Mouse (Mus musculus) mouse trophoblast stem cell (cell line): ENCODE measurements around the gene Zfp367.

Experiments used
- in situ Hi-C, 2 experiments: fragments of 300-500 bp; cut with MseI, MboI; formaldehyde crosslinking; loops; 2 replicates in 1 of 2; 3 replicates in 1 of 2; pipeline ENCODE4 v1.15.1; 2025

Zfp367 gene

DNA sequence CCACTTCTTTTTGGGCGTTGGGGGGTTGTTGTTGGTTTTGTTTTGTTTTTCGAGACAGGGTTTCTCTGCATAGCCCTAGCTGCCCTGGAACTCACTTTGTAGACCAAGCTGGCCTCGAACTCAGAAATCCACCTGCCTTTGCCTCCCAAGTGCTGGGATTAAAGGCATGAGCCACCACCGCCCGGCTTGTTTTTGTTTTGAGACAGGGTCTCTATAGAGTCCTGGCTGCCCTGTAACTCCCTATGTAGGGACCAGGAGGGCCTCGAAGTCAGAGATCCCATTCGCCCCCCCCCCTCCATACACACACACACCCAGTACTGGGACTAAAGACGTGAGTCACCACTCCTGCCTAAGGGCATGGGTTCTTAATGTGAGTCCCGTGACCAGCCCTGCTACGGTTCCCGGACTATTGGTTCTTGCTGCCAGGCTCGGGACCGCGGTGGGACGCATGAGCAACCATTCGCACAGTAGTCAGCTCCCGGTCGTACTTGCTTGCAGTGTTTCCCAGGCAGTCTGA, 807 bp upstream of the Zfp367 start:
- in situ Hi-C loops: no loop called here

DNA sequence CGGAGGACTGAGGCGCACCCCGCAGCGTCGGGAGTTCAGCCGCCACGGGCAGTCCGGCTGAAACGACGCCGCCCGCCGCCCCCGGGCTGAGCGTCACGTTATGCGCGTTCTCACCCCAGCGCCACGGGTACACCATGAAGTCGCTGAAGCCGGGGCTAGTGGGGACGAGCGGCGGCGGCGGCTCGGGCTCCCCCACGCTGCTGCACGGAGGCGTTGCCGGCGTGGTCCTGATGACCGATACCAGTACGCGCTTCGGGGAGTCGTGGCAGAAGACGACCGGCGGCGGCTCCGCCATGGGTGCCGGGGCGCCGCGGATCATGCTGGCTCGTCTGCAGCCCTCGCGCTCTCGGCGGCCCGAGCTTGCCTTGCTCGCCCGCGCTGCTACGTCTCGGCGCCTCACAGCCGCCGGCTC, 325 bp downstream of the Zfp367 start:
- in situ Hi-C loops: no loop called here

DNA sequence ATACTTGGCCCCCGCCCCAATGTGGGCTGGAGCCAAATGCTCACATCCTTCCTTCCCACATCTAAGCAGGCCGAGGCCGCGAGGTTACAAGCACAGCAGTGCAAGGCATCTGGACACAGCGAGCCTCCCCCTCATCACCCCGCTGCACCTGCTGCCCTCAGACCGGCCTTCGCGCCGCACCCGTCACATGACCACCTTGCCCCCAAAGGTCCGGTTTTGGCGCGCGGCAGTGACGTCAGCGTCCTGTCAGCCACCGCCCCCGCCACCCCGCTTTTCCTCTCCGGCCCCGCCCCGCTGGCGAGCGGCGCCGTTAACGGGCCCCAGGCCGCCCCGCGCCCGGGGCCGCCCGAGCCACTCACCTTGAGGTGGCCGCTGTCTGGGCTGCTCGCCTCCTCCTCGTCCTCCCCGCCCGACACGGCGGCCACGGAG, 747 bp downstream of the Zfp367 start:
- in situ Hi-C loops: no loop called here

DNA sequence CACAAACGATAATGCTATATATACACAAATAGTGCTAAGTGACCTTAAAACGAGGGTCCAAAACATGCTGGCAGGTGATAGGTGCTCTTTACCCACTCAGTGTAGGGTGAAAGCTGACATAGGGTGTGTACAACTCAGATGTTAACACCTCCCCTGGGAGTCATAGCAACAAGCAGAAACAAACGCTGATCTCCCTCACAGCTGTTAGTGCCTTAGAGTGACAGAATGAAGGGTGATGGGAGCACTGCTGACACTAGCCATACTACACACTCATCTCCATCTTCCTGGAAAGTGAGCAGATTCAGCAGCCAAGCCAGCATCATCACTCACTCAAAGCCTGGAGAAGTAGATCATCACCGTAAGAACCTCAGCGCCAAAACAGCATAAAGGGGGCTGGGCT, 2.9 kb downstream of the Zfp367 start:
- in situ Hi-C loops: no loop called here

DNA sequence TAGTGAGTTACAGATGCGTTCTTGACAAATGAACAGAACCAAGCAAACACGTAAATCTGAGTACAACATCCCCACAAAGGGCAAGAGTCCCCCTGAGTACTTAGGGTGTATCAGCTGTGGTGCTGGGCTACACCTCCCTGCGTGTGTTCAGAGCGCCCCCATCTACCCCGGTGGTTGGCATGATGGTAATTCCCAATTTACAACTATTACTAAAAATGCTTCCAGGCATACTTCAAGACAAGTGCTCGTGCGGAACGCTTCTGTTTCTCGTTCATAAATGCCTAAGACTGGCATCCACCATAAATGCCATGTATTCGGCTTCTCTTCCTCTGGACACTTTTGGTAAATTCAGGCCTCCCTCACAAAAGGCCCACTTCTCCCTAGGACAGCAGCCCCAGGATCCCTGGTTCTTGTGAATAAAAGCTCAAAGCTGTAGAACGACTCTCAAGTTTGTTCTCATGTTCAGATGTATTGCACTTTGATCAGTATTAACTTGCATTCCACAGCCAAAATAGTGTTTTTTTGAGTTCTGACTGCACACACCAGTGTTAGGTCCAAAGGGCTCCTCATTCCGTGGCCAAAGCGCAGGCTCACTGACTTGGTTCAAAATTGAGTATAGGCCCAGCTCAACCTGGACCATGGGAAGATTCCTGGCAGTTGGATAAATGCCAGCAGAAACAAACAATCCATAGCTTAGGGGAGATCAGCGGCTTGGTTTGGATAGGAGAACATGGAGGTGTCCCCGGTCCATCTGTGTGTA, 23.2 kb downstream of the Zfp367 start:
- in situ Hi-C loops: no loop called here

DNA sequence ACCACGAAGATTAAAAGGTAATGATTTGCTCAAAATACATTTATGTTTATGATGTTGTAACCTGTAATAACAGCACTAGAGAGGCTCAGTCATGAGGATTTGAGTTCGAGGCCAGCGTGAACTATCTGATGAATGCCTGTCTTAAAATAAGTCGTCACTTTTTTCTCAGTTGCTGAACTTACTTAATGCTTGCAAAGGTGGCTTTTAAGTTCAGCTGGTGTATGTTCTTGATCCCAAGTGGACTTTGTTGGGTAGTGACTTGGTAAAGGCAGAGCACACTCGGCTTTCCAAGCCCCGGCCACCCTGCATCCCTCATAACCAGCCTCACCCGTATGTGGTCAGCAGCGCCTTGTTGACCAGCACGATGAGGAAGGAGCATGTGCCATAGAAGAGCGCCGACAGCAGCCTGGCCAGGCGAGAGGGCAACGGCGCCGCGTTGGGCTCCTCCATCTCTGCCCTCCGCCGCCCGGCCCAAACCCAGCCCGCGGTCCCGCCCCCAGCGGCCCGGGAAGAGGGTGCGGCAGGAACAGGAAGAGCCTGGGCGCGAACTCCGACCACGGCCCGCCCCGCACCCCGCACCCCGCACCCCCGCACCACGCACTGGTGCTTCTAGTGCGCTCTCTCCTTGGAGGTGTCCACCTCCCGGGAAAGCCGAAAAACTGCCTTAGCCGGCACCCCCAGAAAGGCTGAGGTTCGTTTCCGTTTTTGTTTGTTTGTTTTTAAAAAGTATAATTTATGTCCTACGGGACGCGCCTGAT, 24.0 kb downstream of the Zfp367 start, which contains the start of gene Slc35d2:
TSS of gene Slc35d2 (minus strand) at position 511 of the 758 bp plus-strand sequence.
- in situ Hi-C loops: no loop called here

DNA sequence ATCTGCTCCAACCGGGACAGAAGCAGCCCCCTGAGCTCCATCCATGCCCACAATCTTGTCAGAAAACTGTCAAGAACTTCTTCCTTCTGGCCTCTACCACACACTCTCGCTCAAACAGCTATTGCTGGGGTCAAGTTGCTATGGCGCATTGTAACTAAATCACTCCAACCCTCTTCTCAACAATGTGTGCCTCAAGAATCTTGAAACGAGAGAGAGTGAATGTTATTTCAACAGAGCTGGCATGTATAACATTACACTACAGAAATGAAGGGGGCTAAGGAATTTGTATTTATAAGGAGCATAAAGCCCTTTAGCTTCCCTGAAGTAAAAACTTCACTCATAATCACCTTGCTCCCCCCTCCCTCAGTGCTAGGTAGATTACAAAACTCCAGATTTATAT, 26.7 kb downstream of the Zfp367 start:
- in situ Hi-C loops: no loop called here

DNA sequence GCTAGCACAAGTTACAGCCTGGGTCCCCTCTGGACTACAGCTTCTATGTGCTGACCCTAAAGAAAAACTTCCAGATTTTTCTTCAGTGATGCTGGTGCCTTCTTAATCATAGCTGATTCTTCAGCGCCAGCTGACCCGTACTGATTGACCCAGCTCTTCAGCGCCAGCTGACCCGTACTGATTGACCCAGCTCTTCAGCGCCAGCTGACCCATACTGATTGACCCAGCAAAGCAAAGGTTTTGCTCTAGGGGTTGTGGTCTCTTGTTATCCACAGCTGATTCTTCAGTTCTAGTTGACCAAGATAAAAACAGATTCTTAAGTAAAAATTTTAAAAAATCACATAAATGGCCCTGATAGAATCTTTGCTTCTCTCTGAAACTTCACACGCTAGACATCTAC, 28.1 kb downstream of the Zfp367 start:
- in situ Hi-C loops: no loop called here

DNA sequence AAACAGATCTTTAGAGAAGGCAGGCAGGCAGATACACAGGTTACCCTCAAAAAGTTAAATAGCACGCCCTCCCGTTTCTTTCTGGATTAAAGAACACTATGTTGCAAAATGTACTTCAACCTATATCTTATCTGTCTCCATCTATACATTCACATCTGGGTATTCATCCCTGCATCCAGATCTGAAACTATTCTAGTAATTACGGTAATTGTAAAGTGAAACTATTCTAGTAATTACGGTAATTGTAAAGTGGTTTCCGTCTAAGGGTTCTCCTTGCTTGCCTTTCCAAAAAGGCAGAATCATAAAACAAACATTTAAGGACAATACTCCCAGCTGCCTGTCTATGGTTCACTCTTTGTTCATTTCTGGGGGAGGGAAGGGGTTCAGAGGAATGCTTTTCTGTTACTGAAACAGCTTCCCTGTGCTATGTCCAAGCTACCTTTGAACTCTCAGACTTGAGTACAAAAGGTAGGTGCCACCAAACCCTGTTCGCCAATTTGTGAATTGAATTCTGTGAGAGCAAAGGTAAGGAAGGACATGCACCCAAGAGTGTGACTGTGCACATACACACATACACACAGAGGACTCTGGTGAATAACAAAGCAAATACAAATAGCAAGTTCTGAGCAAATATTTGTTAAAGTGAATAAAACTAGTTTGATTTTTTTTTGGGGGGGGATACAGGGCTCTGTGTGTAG, 29.4 kb downstream of the Zfp367 start:
- in situ Hi-C loops: no loop called here

DNA sequence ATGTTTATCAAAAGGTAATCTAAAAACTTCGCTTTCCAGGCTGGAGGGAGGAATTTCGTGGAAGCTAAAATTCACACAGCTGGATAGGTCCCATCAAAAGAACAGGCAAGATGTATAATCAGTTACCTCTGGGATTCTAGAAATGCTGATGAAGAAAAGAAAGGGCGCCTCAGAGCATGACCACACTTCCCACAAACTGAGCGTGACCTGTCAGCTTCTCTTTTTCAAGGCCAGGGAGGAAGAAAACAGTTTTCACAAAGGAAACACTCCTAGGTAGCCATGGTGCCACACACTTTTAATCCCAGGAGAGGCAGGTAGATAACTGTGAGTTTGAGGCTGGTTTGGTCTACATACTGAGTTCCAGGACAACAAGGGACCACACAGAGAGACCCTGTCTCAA, 32.2 kb downstream of the Zfp367 start:
- in situ Hi-C loops: no loop called here

DNA sequence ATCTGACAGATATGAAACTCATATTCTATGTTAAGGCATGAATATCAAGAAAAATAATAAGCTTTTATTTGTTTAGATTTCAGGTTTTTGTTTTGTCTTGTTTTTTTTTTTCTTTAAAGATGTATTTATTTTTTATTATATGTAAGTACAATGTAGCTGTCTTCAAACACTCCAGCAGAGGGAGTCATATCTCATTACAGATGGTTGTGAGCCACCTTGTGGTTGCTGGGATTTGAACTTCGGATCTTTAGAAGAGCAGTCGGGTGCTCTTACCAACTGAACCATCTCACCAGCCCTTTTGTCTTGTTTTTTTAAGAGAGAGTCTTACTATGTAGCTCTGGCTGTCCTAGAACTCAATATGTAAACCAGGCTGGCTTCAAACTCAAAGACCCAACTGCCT, 35.6 kb downstream of the Zfp367 start:
- in situ Hi-C loops: no loop called here

DNA sequence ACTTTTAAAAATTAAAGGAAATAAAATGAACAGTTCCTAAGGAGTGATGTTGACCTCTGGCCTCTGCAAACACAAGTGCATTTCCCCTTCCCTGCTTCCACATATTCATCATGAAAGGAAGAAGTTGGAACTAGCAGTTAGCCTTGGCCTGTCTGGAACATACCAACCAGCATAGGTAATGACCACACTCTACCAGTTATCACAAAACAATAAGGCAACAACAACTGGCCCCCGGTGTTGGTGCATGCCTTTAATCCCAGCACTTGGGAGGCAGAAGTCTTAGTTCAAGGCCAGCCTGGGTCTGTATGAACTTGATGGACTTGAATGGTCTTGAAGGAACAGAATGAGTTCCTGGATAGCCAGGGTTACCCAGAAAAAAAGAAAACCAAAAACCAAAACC, 42.6 kb downstream of the Zfp367 start:
- in situ Hi-C loops: no loop called here

DNA sequence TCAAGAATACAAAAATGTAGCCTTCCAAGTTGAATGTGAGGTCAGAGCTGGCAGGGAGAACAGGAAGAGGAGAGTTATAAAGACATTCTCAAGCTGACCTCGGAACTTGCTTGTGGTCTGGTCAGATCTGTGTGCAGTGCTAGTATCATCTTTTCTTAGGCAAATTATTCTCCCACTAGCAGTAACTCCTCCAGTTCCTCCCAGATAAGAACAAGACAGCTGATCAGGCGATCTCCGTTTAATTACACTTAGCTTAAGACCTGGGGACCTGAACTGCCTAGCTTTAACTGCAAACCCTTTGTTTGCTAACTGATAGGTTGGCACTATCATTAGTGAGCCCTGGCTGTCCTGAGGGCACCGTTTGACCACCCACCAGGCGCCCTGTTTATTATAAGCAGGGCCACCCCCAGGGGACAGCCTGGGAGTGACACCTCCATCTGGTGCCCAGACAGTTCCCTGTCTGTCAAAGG, 44.6 kb downstream of the Zfp367 start:
- in situ Hi-C loops: no loop called here

DNA sequence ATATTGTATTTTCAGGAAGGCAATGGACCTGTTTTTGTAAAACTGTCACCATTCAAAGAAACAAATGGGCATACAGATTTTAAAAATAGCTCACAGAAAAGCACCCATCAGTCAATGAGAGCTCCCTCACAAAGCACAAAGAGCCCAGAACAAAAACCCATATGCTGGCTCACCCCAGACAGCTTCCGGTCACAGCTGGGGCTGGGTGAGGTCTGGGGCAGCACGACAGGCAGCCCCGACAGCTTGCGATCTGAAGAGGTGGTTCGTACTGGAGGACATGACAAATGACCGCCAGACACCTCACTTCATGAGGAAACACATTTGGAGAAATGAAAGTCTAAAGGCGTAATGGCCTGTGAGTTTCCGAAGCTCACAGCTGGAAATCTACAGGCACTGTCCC, 45.5 kb downstream of the Zfp367 start:
- in situ Hi-C loops: no loop called here

DNA sequence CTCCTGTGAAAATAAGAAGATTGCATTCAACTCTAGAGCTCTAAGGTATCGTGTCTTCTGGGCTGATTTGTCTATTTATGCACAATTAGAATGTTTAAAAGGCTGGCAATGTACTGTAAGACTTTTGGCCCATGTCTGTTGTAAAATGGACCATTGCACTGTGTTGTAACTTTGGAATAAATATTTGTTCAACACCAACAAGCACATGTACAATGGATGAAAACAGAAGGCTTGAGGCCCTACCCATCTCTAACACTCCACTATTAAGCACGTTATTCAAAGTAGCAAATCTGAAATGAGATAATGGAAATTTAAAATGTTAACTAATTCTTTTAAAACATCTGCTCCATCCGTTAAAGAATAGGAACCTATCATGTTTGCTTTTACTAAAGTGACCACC, 45.9 kb downstream of the Zfp367 start:
- in situ Hi-C loops: no loop called here

DNA sequence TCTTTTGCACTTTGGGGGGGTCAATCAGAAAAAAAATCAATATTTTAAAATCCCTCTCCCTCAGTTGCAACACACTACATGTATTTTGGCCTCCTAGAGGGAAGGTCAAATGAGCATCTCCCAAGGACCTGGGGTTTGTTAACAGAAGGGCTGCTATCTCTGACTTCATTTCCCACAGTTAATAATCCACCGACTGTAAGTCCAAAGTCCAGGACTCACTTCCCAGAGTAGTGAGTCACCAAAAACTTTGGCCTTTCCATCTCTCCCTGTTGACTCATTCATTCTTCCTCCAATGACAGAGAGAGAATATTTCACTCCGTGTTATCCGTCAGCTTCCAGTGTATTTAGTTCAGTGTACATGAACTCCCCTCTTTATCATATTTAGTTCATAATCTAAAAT, 47.3 kb downstream of the Zfp367 start:
- in situ Hi-C loops: no loop called here

DNA sequence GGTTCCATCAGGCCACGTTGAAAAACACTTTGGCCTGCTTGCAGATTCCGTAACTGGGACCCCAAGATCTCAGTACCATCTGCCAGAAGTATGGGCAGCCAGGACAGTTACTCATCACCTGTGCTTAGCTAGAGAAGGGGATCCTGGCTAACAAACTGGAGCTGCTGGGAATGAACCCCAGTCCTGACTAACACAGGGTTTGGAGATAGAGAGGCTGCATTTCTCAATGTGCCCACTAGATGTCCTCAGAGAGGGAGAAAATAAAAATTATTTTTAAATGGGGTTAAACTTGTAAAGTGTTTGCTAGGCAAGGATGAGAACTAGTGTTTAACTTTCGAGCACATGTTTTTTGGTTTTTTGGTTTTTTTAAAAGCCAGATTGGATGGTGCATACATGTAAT, 52.8 kb downstream of the Zfp367 start:
- in situ Hi-C loops: no loop called here

DNA sequence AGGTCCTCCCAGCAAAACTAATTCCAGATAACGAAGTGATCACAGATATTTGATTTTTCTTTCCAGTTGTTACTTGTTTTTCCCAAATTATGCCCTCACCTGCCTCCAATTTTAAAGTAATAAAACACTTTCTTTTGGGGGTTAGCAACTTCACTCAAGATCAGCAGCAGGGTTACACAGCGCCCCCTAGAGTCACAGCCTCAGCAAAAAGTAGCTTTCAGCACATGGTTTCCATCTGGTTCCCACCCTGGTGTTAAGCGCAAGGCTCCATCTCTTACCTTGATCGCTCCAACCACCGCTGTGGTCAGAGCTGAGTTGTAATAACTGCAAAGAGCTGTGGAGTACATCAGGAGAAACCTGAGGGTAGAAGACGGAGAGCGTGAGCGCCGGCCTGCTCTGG, 54.0 kb downstream of the Zfp367 start:
- in situ Hi-C loops: no loop called here

DNA sequence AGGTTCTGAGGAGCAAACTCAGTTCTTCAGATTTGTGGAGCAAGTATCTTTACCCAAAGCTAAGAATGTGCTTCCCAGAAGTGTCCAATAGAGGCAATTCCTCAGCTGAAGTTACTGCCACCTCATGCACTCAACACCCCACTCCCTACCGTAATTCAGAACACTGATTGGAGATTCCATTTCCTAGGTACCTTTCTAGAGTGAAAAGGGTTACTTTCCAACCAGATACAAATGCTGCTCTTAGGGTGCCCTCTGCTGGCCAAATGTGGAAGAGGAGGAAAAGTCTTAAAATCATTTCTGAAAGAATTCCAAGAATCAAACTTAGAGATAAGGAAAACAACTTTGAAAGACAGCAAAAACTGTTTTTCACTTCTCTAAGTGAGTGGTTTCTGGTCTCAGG, 59.7 kb downstream of the Zfp367 start:
- in situ Hi-C loops: no loop called here

DNA sequence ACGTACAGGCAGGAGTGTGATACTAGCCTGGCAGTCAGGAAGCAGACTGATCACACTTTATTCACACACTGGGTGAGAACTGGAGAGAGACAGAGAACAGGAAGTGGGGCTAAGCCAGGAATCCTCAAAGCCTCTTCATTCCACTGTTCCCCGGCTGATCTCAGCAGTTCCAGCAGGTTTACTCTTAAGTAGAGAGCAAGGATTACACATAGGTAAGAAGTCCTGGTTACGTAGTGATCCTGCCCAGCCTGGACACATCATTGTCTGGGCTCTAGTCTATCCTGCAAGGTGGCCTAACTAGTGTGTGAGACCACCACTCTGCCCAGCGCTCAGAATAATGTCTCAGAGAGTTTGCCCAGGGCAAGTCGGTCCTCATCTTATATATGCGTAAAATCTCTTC, 60.2 kb downstream of the Zfp367 start:
- in situ Hi-C loops: no loop called here

DNA sequence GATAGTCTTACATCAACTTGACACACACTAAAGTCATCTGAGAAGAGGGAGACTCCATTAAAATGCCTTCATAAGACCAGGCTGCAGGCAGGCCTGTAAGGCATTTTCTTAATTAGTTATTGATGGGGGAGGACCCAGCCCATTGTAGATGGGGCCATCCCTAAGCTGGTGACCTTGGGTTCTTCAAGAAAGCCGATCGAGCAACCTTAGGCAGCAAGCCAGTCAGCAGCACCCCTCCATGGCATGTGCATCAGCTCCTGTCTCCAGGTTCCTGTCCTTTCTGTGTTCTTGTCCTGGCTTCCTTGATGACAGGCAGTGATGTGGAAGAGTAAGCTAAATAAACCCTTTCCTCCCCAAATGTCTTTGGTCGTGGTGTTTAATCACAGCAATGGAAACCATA, 60.9 kb downstream of the Zfp367 start:
- in situ Hi-C loops: no loop called here

DNA sequence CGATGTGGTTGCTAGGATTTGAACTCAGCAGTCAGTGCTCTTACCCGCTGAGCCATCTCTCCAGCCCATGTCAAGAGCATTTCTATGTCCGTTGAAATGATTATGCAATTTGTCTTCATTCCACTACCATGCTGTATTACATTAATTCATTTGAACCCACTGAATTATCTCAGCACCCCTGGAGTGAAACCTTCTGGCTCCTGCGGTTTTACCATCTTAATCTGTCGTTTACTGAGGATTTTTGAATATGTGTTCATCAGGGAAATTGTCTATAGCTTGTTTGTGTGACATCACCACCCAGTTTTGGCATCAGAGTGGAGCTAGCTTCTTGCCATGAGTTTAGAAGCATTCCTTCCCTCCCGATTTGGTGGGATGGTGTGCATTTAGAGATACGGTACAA, 62.0 kb downstream of the Zfp367 start:
- in situ Hi-C loops: no loop called here
